ENCODE assay signal across 28 mouse cellular contexts in the genomic region with DNA sequence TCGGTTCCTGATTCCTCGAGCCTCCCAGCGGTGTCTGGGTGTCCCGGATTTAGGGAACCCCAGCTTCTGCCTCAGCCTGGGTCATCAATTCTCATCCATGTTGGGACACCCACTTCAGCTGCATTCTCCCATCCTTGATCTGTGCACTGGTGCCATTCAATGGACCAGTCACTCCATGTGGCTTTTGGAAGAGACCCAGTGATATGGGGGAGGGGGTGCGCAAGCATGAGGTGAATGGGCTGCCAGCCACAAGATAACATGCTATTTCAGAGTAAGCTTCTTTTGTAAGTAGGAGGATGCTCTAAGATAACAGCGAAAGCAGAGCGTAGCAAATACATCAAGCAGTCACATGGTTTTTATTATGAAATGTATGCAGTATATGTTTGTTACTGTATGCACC.
"Had no signal": no experiment of that assay in that cellular context is flagged by ENCODE, and none has a peak within 500 bp of the region (broad histone marks: within the 10 kb centered on the region; RNA-seq: fewer than 3 reads in every experiment).

No protein-coding gene starts in this region.

- H3K9ac ChIP-seq: embryonic facial prominence, embryonic 12.5 days; embryonic facial prominence, embryonic 13.5 days; embryonic facial prominence, embryonic 15.5 days; forebrain, embryonic 12.5 days; forebrain, embryonic 13.5 days; forebrain, embryonic 15.5 days; forebrain, postnatal 0 days had no signal

- H3K36me3 ChIP-seq: embryonic facial prominence, embryonic 10.5 days; embryonic facial prominence, embryonic 12.5 days; embryonic facial prominence, embryonic 13.5 days; embryonic facial prominence, embryonic 15.5 days; forebrain, embryonic 10.5 days; forebrain, embryonic 12.5 days; forebrain, embryonic 15.5 days had no signal

- H3K27ac ChIP-seq: embryonic facial prominence, embryonic 10.5 days; embryonic facial prominence, embryonic 12.5 days; embryonic facial prominence, embryonic 13.5 days; embryonic facial prominence, embryonic 15.5 days; forebrain, embryonic 10.5 days; forebrain, embryonic 12.5 days; forebrain, embryonic 13.5 days; forebrain, embryonic 15.5 days; gastrocnemius, adult 2 months; heart, adult 2 months had no signal

- H3K4me2 ChIP-seq: embryonic facial prominence, embryonic 12.5 days; embryonic facial prominence, embryonic 13.5 days; embryonic facial prominence, embryonic 15.5 days; forebrain, embryonic 12.5 days; forebrain, embryonic 13.5 days; forebrain, embryonic 15.5 days had no signal

- H3K4me3 ChIP-seq: embryonic facial prominence, embryonic 10.5 days; embryonic facial prominence, embryonic 12.5 days; embryonic facial prominence, embryonic 13.5 days; embryonic facial prominence, embryonic 15.5 days; erythroblast, embryonic 14.5 days; forebrain, embryonic 10.5 days; forebrain, embryonic 12.5 days; forebrain, embryonic 13.5 days; forebrain, embryonic 15.5 days; gastrocnemius, adult 2 months; heart, adult 2 months had no signal

- H3K9me3 ChIP-seq: embryonic facial prominence, embryonic 10.5 days; embryonic facial prominence, embryonic 12.5 days; embryonic facial prominence, embryonic 13.5 days; embryonic facial prominence, embryonic 15.5 days; forebrain, embryonic 10.5 days; forebrain, embryonic 12.5 days; forebrain, embryonic 13.5 days; forebrain, embryonic 15.5 days had no signal

- ATAC-seq: forebrain, embryonic 13.5 days; forebrain, embryonic 14.5 days; forebrain, embryonic 15.5 days; forebrain, embryonic 16.5 days; forebrain, postnatal 0 days had no signal

- DNase-seq: cerebellum, adult 8-10 months; cerebellum, adult 9-10 months; cerebellum, adult 9-11 months; cerebellum, postnatal 10 days; cerebellum, postnatal 14 days; cerebellum, postnatal 25 days; cerebellum, postnatal 36 days; embryo, embryonic 11 days; forebrain, postnatal 0 days; gastrocnemius, adult 2 months; gastrocnemius, postnatal 10 days; gastrocnemius, postnatal 14 days; gastrocnemius, postnatal 25 days; gastrocnemius, postnatal 36 days; heart, adult 11 months; heart, adult 18-20 months; heart, adult 2 months had no signal

- H3K27me3 ChIP-seq: embryonic facial prominence, embryonic 12.5 days; embryonic facial prominence, embryonic 13.5 days; embryonic facial prominence, embryonic 15.5 days; forebrain, embryonic 13.5 days; forebrain, embryonic 15.5 days had no signal
